Mouse (Mus musculus) activated CD4-positive, CD25-positive, alpha-beta regulatory T cell, adult 4 months (primary cell): ENCODE measurements at regions not wholly inside any gene's neighbourhood (a gene's known extent, or its start where the extent isn't known, plus 50 kb on each side); places are given as distances from the start of the nearest gene placed in this dataset.
"Not testable (repeated sequence)": the region's sequence is repeated elsewhere in the genome, so short reads cannot be mapped to it uniquely, and the experiment has no call there.

Source experiments
- ATAC-seq: one replicate; pipeline ENCODE4 v1.8.0; 2017

DNA sequence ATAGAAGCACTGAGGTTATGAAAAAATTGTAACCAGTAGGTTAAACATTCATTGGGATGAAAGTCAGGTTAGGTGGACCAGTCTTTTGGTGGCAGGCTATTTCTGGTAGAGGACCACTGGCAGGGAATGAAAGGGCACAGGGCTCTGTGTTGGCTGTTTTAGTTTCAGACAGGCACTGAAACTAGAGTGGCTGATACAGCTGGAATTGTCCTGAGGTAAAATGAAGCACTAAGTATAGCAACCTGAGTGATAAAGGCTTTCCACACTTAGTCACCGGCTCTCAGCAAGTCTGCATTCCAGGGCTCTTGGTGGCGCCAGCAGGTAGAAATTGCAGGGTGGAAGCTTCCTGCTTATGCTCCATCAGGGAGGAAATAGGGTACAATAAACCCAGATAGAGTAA lies 262.2 kb upstream of the Tmpo start:
- no peak for ATAC-seq

GRCm38 (mm10) chr10:91440051-91440450 lies 258.9 kb upstream of the Tmpo start:
- no peak for ATAC-seq

- no peak for ATAC-seq
Observed at GRCm38 (mm10) chr10:91437917-91438316, 256.8 kb upstream of the Tmpo start.

DNA sequence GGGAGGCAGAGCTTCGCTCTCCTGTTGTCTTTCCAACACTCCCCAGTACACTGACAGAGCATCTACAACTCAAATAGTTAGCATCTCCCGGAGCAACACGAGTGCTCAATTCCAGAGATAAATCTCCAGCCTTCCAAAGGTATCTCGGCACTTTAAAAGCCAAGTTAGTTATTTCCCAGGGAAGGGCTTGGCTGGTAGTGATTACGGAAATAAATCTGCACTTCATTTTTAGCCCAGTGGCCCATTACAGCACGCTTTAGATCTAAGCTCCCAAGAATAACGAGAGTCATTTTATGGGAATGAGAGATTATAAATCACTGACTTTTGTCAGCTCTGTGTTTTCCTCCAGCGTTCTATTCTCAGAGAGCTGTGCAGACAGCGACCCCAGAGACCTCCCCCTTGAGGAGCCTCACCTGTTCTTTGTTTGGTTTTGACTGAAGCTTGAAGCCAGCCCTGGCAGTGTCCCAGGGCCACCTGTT lies 255.0 kb upstream of the Tmpo start:
- no peak for ATAC-seq

- ATAC-seq: no peak
Observed at GRCm38 (mm10) chr10:91430281-91430680, 249.2 kb upstream of the Tmpo start.

GRCm38 (mm10) chr10:91426584-91426983 lies 245.5 kb upstream of the Tmpo start:
- ATAC-seq: no peak

DNA sequence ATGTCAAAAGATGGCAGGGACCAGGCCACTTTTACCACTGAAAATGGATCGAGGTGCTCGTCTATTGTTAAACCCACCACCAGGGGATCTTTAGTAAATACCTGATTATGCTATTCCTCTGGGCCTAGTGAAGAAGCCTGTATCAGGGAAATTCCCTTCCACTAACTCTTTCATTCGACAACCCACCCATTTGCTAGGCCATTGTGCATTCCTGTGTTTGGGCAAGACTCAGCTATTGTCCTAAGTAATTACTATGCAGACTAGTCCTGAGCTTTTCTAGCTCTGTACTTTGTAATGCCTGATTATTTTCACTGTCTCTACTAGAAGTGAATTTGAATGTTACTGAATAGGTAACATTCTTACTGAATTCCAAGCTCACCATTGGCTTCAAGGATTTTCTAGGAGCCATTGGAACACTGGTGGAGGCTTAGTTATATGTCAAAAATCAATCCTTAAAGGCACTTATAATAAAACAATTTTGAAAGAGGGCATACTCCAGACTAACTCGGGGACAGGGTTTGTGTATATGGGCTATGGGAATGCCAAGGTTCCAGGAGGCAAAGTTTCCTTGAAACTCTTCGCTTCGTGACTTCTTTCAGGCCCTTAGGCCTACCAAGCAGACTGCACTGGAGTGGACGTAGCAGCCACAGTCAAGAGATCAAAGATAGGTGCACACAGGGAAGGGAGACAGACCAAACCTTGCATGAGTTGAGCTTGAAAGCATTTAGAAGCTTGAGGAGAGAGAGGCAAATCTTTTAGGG lies 244.7 kb upstream of the Tmpo start:
- ATAC-seq: not testable (repeated sequence)

DNA sequence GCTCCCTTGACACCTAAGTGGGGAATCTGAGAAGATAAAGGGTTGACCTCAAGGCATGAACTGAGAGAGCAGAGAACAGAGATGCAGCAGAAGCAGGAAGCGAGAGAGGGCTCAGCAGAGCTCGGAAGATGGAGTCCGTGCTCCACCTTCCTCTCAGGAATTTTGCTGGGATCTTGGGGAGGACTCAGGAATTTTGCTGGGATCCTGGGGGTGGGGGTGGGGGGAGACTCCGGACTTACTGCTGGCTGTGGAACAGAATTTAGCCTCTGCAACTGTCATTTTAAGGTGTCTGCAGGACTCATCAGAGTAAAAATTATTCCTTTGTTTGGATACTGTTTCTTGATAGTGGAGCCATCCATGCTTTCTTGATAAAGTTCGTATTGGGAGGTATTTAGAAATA lies 243.7 kb upstream of the Tmpo start:
- no peak for ATAC-seq

DNA sequence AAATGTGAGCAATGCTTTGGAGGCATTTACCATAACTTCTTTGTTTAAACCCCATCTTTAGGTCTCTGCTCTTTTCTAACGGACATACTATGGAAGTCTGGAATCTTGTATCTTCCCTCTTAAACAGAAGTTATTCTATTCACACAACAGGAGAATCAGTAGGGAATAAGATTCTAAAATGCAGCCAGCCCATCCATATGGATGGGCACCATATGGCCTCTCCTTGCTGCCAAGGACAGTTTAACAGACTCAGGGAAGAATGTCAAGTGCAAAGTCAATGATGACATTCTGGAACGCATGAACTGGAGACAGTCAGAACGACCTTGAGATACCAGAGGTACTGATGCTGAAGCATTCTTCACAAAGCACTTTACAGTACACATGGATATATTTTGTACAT lies 206.1 kb upstream of the Tmpo start:
- ATAC-seq: no peak

DNA sequence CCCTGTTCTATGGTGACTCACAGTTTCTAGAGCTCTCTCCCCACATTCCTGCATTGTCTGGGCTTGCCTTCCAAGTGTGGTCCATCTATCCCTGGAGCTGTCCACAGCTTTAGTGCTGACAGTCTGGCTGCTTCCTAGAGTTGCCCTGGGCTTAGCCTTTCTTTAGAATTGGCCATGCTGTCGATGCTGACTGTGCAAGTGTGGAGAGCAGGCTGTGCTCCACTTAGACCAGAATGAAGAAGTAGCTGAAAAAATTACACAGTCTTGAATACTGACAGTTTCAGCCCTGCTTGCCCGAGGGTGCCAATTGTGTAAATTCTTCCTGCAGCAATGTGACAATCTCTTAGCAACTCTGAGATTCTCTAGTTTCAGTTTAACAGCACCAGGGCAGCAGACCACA lies 203.3 kb upstream of the Tmpo start:
- ATAC-seq: no peak

GRCm38 (mm10) chr10:91376683-91377082 lies 195.6 kb upstream of the Tmpo start:
- ATAC-seq: no peak

GRCm38 (mm10) chr10:91367488-91367887 lies 186.4 kb upstream of the Tmpo start:
- ATAC-seq: no peak

DNA sequence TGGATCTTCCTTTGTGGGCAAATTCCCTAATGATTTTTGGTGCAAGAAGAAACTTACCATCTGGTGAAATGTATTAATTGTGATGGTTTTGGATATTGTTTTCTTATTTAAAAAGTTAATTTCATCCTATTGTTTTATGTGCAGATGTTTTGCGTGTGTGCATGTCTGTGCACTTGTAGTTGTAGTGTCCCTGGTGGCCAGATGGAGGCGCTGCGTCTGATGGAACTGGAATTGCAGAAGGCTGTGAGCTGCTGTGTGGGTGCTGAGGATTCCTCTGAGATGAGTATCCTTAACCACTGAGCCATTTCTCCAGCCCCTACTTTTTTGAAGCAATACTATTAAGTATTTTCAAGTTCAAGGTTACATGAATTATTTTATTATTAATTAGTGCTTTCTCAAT lies 181.5 kb upstream of the Tmpo start:
- ATAC-seq: no peak

DNA sequence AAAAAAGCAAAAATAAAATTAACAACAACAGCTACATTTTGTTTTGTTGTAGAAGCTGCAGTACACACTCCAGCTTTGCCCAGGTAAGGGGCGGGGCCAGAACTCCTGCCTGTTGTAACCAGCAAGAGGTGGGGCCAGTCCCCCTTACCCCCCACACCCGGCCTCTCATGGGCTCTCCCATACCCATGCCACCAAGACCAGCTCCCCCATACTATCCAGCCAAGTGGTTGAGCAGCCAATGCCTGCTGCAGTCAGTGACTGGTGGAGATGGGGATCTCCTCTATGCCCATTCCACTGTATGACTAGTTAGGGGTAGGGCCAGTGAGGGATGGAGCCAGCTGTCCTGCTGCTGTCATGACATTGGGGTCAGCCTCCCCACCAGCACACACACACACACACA lies 180.5 kb upstream of the Tmpo start:
- ATAC-seq: no peak

- no peak for ATAC-seq
Observed at GRCm38 (mm10) chr10:91345465-91345864, 164.3 kb upstream of the Tmpo start.

DNA sequence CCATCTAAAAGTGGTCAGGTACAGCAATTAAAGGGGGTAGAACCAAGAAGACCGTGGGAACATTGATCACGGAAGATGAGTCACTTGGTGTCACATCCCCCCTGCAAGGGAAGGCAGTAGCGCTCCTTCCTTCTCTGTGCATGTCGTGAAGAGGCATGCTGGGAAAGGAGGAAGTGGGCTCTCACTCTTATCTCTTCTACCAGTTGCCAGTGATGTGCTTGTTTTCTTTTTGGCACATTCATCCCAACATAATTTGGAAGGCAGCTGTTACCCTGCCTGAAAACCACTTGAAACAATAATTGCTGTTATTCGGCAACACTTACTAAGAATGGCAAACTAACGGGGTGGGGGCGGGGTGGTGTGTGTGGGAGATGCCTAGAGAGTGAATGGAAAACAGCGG lies 161.0 kb upstream of the Tmpo start:
- no peak for ATAC-seq

DNA sequence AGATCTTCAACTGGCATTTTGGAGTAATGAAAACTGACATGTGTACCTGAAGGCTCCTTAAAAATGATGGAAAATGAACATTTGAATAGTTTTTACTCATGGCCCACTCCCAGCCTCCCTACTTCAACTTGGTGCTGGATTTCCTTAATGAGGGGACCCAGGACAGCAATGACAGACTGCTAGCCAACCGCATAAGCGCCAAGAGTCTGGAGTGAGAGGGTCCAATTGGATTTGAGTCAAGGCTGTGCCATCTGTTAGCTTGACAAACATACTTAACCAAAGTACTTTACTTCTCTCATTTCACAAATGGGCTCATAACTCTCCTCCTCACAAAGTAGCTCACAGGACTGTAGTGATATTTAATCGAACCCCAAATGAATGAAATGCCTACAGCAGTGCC lies 158.2 kb upstream of the Tmpo start:
- no peak for ATAC-seq

DNA sequence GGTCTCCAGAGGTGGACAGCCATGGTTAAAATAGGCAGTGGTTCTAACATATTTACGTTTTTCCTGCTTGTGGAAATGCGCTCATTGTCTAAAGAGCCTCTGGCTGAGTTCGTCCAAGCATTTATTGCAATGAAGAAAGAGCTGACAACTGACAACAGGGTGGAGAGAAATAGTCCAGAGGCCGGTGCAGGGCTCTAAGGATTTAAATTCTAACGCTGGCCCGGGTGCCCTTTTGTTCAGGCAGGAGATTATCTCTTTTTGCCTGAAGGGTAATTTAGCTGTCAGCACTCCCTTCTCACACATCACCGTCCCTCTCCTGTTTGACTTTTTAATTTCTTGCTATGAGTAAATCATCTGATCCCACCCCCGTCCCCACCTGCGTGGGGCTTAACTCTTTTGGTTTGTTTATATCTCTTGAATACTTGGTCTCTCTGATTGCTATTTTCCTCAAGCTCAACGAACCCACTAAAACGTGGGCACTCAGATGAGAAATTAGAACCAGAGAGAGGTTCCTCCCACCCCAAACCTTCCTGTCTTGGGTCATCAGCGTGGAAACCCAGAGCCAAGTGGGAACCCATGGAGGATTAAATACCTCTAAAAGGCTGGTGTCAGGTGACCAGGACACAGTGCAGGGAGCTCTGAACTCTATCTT lies 145.7 kb upstream of the Tmpo start:
- no peak for ATAC-seq

DNA sequence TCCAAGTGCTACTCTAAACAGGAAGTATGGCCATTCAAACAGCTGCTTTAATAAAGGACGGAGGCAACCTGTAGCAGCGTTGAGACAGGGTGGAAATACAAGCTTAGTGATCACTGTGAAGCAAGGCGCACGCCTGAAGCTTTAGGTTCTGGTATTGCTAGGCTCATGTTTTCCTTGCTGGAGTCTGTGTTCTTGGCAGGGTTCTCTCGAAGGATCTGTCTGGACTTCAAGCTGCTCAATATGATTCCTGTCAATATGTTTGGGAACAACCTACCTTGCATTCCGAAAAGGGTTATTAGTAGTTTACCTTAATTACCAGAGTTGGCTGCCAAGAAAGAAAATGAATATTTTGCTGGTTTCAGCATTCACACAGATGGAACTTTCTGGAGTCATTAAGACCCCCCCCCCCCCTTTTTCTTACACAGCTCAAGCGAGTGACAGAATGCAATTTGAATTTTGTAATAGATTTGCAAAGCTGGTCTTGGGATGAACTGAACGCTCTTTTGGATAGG lies 145.1 kb upstream of the Tmpo start:
- no peak for ATAC-seq

GRCm38 (mm10) chr10:91321226-91321625 lies 140.1 kb upstream of the Tmpo start:
- no peak for ATAC-seq

GRCm38 (mm10) chr10:91319442-91320112 lies 138.5 kb upstream of the Tmpo start:
- no peak for ATAC-seq

DNA sequence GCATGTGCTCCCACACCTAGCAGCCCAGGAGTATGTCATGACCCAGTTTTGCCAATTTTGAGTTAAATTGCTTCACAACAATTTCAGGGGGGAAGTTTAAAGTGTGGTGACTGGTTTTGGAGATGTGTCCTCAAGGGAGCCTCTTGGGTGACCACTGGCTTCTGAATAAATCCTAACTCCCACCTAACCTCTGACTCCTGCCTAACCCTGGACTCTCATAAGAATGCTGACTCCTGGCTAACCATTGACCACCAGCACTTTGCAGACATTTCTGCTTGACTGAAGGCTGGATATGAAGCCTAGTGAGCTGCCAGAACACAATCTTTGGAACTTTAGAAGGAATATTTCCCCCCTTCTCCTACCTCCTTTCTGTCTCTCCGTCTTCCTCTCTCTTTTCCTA lies 133.3 kb upstream of the Tmpo start:
- no peak for ATAC-seq

- no peak for ATAC-seq
Observed at GRCm38 (mm10) chr10:91313316-91313715, 132.2 kb upstream of the Tmpo start.

DNA sequence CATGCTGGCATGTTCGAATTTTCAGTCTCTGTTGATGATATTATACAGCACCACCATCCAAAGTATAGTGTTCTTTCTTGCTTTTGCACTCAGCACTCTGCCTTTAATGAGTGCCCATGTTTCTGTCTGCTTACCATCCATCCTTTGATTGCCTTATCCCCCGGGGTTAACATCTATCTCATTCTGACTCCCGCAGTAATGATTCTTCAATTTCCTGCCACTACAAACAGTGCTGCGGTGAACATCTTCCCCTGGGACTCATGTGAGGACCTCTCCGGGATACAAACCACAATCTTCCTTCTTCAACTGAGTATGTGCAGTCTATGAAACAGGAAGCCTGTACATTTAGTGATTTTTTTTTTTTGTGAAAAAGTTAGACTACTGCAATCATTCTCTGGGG lies 131.8 kb upstream of the Tmpo start:
- ATAC-seq: no peak
